Mouse (Mus musculus): ENCODE data around the gene Rpl27a. TPM values are rescaled to one million over a fixed set of nuclear protein-coding genes. Genes with fewer than 3 reads are reported as not detected.

Rpl27a gene
- polyA plus RNA-seq, 1 experiment from 2014 or later: 165 TPM

DNA sequence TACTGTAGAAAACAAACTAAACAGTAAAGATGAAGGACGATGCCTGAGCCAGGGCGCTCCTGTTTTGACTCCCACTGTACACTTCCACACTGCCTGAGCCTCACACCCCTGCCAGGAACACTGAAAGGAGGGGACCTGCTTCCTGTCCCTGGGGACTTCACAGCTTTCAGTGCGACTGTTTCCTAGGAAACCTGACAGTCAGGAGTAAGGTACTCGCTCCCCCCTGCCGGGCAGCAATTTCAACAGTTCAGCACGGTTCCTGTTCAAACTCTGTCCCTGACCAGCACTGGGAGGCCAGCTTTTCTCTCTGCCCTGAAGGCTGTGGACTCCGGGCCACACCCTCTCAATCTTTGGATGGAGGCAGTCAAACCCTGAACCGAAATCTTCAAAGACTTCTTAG, 11.8 kb upstream of the Rpl27a start:
- Histone ChIP-seq H3K27ac (ENCODE audit: low read depth, low read length) (no peak overlapping the region), H3K4me2 (replicated peaks; ENCODE audit: low read depth, low read length) (no peak overlapping the region), H3K9ac (ENCODE audit: low read depth, low read length) (no peak overlapping the region), H3K4me1 (ENCODE audit: control insufficient read depth, insufficient read depth, low read length) (no peaks in the 10 kb centered on the region), H3K9me3 (ENCODE audit: control insufficient read depth, low read length) (no peaks in the 10 kb centered on the region), H3K4me3 (ENCODE audit: low read length) (no peak overlapping the region), H3K36me3 (ENCODE audit: control insufficient read depth, insufficient read depth, low read length) (no peaks in the 10 kb centered on the region), H3K27me3 (ENCODE audit: control insufficient read depth, insufficient read depth, low read length) (no peaks in the 10 kb centered on the region)
- no peak for ATAC-seq (ENCODE audit: low FRiP score, low TSS enrichment)
- WGBS: 4% methylated on average over 8 of the region's 8 CpGs

DNA sequence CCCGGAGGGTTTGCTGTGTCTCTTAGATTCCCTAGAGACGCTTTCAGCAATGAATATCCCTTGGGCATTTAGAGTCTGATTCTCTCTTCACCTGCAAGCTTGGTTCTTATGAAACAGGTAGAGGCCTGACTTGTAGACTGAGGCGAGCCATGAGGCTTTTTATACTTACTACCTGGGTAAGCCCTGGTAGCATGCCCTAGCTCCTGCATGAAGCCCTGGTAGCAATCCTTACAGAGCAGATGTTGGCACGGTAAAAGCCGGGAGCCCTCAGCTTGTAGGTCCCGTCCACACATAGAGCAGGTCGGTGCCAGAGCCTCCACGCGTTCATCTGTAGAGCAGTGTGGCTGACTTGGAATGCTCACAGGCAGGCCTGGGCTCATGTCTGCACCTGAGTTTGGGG, 11.4 kb upstream of the Rpl27a start:
- Histone ChIP-seq H3K27ac (ENCODE audit: low read depth, low read length) (no peak overlapping the region), H3K9ac (ENCODE audit: low read depth, low read length) (no peak overlapping the region), H3K36me3 (ENCODE audit: control insufficient read depth, insufficient read depth, low read length) (no peaks in the 10 kb centered on the region), H3K9me3 (ENCODE audit: control insufficient read depth, low read length) (no peaks in the 10 kb centered on the region), H3K4me3 (ENCODE audit: low read length) (no peak overlapping the region), H3K4me1 (ENCODE audit: control insufficient read depth, insufficient read depth, low read length) (no peaks in the 10 kb centered on the region), H3K27me3 (ENCODE audit: control insufficient read depth, insufficient read depth, low read length) (no peaks in the 10 kb centered on the region), H3K4me2 (replicated peaks; ENCODE audit: low read depth, low read length) (no peak overlapping the region)
- 36% methylated on average over 9 of the region's 9 CpGs for WGBS
- ATAC-seq (ENCODE audit: low FRiP score, low TSS enrichment): no peak

DNA sequence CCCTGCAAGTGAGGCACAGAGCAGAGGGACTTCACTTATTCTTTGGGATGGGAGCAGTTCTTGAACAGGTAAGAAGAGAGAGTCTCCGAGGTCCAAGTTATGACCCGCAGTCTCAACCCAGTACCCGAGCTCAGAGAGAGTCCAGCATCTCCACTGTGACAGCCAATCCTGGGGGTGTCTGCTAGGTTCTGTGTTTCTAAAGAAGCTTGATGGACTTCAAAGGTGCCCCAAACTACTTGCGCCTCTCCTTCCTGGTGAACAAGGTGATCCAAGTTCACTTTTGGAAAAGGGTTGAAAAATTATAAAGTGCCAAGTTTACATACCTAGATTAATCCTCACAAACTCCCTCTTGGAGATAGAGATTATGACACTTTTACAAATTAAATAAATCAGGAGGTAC, 10.9 kb upstream of the Rpl27a start, which contains the start of gene Trim66:
Gene Trim66, minus strand, starts transcription at position 101 of the 400 bp plus-strand sequence.
- WGBS: 79% methylated on average over 4 of the region's 4 CpGs
- Histone ChIP-seq H3K9me3 (ENCODE audit: control insufficient read depth, low read length) (no peaks in the 10 kb centered on the region), H3K27me3 (ENCODE audit: control insufficient read depth, insufficient read depth, low read length) (no peaks in the 10 kb centered on the region), H3K36me3 (ENCODE audit: control insufficient read depth, insufficient read depth, low read length) (no peaks in the 10 kb centered on the region), H3K4me2 (replicated peaks; ENCODE audit: low read depth, low read length) (no peak within 1 kb of the TSS), H3K27ac (ENCODE audit: low read depth, low read length) (no peak within 1 kb of the TSS), H3K9ac (ENCODE audit: low read depth, low read length) (no peak within 1 kb of the TSS), H3K4me1 (ENCODE audit: control insufficient read depth, insufficient read depth, low read length) (no peaks in the 10 kb centered on the region), H3K4me3 (ENCODE audit: low read length) (no peak within 1 kb of the TSS)
- ATAC-seq (ENCODE audit: low FRiP score, low TSS enrichment): no peak

DNA sequence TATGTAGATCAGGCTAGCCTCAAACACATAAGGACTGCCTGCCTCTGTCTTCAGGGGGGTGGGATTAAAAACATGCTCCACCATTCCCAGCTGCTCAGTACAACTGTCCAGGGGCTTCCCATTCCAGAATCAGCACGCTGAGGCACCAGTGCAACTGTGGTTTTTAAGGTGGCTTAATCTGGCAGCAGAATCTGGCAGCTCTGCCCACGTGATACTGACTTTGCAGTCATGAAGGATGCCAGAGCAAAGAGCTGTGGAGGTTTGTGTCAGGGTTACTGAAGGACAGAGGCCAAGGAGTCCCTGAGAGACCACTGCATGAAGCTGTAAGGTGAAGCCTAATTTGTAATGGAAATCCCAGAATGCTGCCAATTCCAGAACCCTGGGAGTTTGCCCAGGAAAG, 8.1 kb upstream of the Rpl27a start:
- H3K9me3 ChIP-seq (ENCODE audit: control insufficient read depth, low read length): no peaks in the 10 kb centered on the region
- H3K4me1 ChIP-seq (ENCODE audit: control insufficient read depth, insufficient read depth, low read length): no peaks in the 10 kb centered on the region
- no peak overlapping the region for H3K27ac ChIP-seq (ENCODE audit: low read depth, low read length)
- 64% methylated on average over 2 of the region's 2 CpGs for WGBS
- H3K27me3 ChIP-seq (ENCODE audit: control insufficient read depth, insufficient read depth, low read length): no peaks in the 10 kb centered on the region
- no peak overlapping the region for H3K4me2 ChIP-seq (replicated peaks; ENCODE audit: low read depth, low read length)
- no peak overlapping the region for H3K9ac ChIP-seq (ENCODE audit: low read depth, low read length)
- H3K36me3 ChIP-seq (ENCODE audit: control insufficient read depth, insufficient read depth, low read length): no peaks in the 10 kb centered on the region
- no peak for ATAC-seq (ENCODE audit: low FRiP score, low TSS enrichment)
- H3K4me3 ChIP-seq (ENCODE audit: low read length): no peak overlapping the region

DNA sequence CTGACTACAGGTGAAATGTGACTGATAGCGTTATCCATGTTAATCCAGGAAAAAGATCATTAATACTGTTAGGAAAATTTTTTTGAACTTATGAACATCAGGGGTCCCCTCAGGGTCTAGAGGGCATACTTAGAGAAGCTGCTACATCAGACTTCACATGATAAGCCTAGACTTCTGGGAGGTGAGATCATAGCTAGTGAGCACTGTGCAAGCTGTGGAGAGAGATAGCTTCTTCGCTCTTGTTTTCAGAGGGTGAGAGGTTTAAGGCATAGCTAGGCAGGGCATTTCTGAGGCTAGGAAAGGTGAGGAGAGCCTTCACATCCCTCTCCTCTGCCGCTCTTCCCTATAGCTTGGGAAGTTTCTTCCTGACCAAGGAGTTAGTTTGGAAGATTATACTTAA, 7.1 kb upstream of the Rpl27a start:
- Histone ChIP-seq H3K27ac (ENCODE audit: low read depth, low read length) (no peak overlapping the region), H3K36me3 (ENCODE audit: control insufficient read depth, insufficient read depth, low read length) (no peaks in the 10 kb centered on the region), H3K4me2 (replicated peaks; ENCODE audit: low read depth, low read length) (no peak overlapping the region), H3K4me3 (ENCODE audit: low read length) (no peak overlapping the region), H3K4me1 (ENCODE audit: control insufficient read depth, insufficient read depth, low read length) (no peaks in the 10 kb centered on the region), H3K27me3 (ENCODE audit: control insufficient read depth, insufficient read depth, low read length) (no peaks in the 10 kb centered on the region), H3K9me3 (ENCODE audit: control insufficient read depth, low read length) (no peaks in the 10 kb centered on the region), H3K9ac (ENCODE audit: low read depth, low read length) (no peak overlapping the region)
- WGBS: 89% methylated on average over 3 of the region's 3 CpGs
- ATAC-seq (ENCODE audit: low FRiP score, low TSS enrichment): no peak

DNA sequence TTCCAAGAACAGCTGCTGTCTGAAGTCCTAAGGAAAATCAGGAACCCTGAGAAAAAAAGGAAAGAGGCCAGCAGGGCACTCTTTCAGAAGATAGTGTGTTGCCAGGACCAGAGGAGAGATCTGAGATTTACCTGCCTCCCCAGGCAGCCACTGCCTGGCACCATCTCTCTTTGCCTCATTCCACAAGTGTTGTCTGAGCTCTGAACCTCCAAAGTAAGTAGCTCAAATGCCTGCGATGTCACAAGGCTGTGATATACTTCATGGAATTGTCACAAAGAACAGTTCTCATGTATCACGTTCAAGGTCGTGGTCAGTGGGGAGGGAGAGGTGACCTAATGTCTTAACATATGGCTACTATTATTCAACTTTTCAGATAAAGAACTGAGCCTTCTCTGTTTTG, 2.4 kb upstream of the Rpl27a start:
- WGBS: 70% methylated on average over 3 of the region's 3 CpGs
- no peak overlapping the region for H3K4me2 ChIP-seq (replicated peaks; ENCODE audit: low read depth, low read length)
- H3K9ac ChIP-seq (ENCODE audit: low read depth, low read length): no peak overlapping the region
- no peaks in the 10 kb centered on the region for H3K27me3 ChIP-seq (ENCODE audit: control insufficient read depth, insufficient read depth, low read length)
- no peak overlapping the region for H3K27ac ChIP-seq (ENCODE audit: low read depth, low read length)
- H3K4me3 ChIP-seq (ENCODE audit: low read length): no peak overlapping the region
- H3K4me1 ChIP-seq (ENCODE audit: control insufficient read depth, insufficient read depth, low read length): peaks cover 5% of the 10 kb centered on the region; the same call in 1 of the 2 replicates
- H3K36me3 ChIP-seq (ENCODE audit: control insufficient read depth, insufficient read depth, low read length): peaks cover 16% of the 10 kb centered on the region
- no peak for ATAC-seq (ENCODE audit: low FRiP score, low TSS enrichment)
- H3K9me3 ChIP-seq (ENCODE audit: control insufficient read depth, low read length): no peaks in the 10 kb centered on the region

DNA sequence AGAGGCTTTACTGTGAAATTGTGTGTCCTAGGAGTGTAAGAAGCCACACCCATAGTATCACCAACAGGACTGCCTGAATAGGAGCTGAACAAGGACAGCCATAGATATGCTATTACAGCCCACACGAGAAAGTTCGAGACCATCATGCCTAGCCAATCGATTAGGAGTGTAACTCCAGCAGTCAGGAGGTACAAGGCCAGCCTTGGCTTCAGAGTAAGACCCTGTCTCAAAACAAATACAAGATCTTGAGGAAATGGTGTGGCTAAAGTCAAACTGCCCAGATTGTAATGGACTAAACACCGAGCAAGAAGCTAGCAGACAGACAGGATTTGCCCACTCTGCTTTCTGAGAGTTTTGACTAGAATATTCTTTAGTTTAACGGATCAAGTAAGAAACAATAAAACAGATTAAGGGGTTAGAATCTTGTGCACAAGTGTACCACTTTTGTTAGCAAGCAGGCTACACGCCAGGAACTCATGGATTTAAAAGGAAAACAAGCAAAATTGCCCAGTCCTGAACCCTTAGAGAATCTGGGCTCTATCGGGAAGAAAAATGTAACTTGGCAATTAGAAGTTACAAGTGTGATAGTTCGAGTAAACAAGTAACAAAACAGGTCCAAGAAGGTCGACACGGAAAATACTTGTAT, 788 bp upstream of the Rpl27a start:
- Histone ChIP-seq H3K27ac (ENCODE audit: low read depth, low read length) (peak overlapping the region; percentile 97), H3K4me3 (ENCODE audit: low read length) (peak overlapping the region; percentile 69), H3K27me3 (ENCODE audit: control insufficient read depth, insufficient read depth, low read length) (no peaks in the 10 kb centered on the region), H3K4me1 (ENCODE audit: control insufficient read depth, insufficient read depth, low read length) (peaks cover 5% of the 10 kb centered on the region; the same call in 1 of the 2 replicates), H3K9ac (ENCODE audit: low read depth, low read length) (peak overlapping the region; percentile 74), H3K4me2 (replicated peaks; ENCODE audit: low read depth, low read length) (peak overlapping the region; percentile 73), H3K9me3 (ENCODE audit: control insufficient read depth, low read length) (no peaks in the 10 kb centered on the region), H3K36me3 (ENCODE audit: control insufficient read depth, insufficient read depth, low read length) (peaks cover 32% of the 10 kb centered on the region)
- no peak for ATAC-seq (ENCODE audit: low FRiP score, low TSS enrichment)
- WGBS: 16% methylated on average over 10 of the region's 10 CpGs

DNA sequence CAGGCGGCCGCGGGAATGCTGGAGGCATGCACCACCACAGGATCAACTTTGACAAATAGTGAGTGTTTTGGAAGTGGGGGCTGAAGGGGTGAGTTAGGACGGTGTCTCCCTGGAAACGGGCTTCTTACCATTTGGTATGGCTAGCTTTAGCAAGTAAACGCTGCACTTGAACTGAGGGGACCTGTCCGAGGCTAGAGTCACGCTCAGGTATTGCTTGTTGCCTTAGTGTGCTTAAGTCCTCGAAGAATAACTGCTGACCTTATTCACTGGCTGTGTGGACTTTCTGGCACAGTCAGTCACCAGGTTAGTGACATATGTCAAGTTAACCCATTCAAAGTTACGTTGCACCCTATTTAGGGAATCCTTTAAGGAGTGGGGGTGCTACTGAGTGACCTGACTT, 989 bp downstream of the Rpl27a start:
- peak overlapping the region; percentile 77 for H3K4me2 ChIP-seq (replicated peaks; ENCODE audit: low read depth, low read length)
- H3K27me3 ChIP-seq (ENCODE audit: control insufficient read depth, insufficient read depth, low read length): no peaks in the 10 kb centered on the region
- peak overlapping the region; percentile 93 for H3K9ac ChIP-seq (ENCODE audit: low read depth, low read length)
- H3K9me3 ChIP-seq (ENCODE audit: control insufficient read depth, low read length): no peaks in the 10 kb centered on the region
- H3K36me3 ChIP-seq (ENCODE audit: control insufficient read depth, insufficient read depth, low read length): peaks cover 50% of the 10 kb centered on the region
- 2% methylated on average over 10 of the region's 10 CpGs for WGBS
- ATAC-seq (ENCODE audit: low FRiP score, low TSS enrichment): no peak
- H3K4me1 ChIP-seq (ENCODE audit: control insufficient read depth, insufficient read depth, low read length): peaks cover 5% of the 10 kb centered on the region; the same call in 1 of the 2 replicates
- peak overlapping the region; percentile 69 for H3K4me3 ChIP-seq (ENCODE audit: low read length)
- H3K27ac ChIP-seq (ENCODE audit: low read depth, low read length): peak overlapping the region; percentile 85

DNA sequence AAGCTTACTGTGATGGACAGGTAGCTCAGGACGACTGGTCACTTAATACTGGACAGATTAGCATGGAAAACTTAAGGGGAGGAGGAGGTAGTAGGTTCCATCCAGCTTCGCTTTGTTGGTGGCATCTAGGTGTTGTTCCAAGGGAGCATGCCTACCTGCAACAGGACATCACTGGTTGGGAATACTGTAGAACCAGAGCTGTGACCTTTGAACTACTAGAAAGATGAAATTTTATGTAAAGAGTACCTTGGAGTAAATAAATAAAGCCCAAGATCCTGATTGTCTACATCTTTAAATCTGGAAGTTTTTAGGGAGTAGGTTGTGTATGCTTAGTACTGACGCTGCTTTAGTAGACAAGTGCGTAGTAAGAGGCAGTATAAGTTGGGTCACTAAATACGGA, 3.1 kb downstream of the Rpl27a start:
- Histone ChIP-seq H3K27ac (ENCODE audit: low read depth, low read length) (no peak overlapping the region), H3K4me1 (ENCODE audit: control insufficient read depth, insufficient read depth, low read length) (peaks cover 5% of the 10 kb centered on the region; the same call in 1 of the 2 replicates), H3K9ac (ENCODE audit: low read depth, low read length) (no peak overlapping the region; the same call in 1 of the 2 replicates), H3K9me3 (ENCODE audit: control insufficient read depth, low read length) (no peaks in the 10 kb centered on the region), H3K27me3 (ENCODE audit: control insufficient read depth, insufficient read depth, low read length) (no peaks in the 10 kb centered on the region), H3K4me3 (ENCODE audit: low read length) (no peak overlapping the region), H3K4me2 (replicated peaks; ENCODE audit: low read depth, low read length) (no peak overlapping the region), H3K36me3 (ENCODE audit: control insufficient read depth, insufficient read depth, low read length) (peaks cover 66% of the 10 kb centered on the region)
- WGBS: 80% methylated on average over 5 of the region's 5 CpGs
- no peak for ATAC-seq (ENCODE audit: low FRiP score, low TSS enrichment)

Measured in kidney, embryonic 14.5 days (tissue).